Mouse (Mus musculus) liver (tissue): ENCODE measurements around the gene Mfng.

Experiments used
- DNase-seq: peaks from one replicate; pipeline ENCODE4 v3.0.0-alpha.2; 2020; ENCODE audit warnings: mixed read lengths

Gene Mfng

GRCm38 (mm10) chr15:78773290-78773729 lies at the start of gene Mfng:
TSS of gene Mfng (minus strand) at chr15:78773475.
- peak; percentile 85 for DNase-seq

- DNase-seq: no peak
Observed at GRCm38 (mm10) chr15:78816074-78816391, 42.8 kb upstream of the Mfng start.

GRCm38 (mm10) chr15:78815314-78816073 lies 42.2 kb upstream of the Mfng start:
- no peak for DNase-seq

GRCm38 (mm10) chr15:78813603-78814002 lies 40.3 kb upstream of the Mfng start:
- no peak for DNase-seq

GRCm38 (mm10) chr15:78810146-78810545 lies 36.9 kb upstream of the Mfng start:
- DNase-seq: no peak

- DNase-seq: no peak
Observed at GRCm38 (mm10) chr15:78809739-78810138, 36.5 kb upstream of the Mfng start.

- DNase-seq: no peak
Observed at GRCm38 (mm10) chr15:78808980-78809379, 35.7 kb upstream of the Mfng start.

- no peak for DNase-seq
Observed at GRCm38 (mm10) chr15:78807141-78807540, 33.9 kb upstream of the Mfng start.

GRCm38 (mm10) chr15:78806614-78807013 lies 33.3 kb upstream of the Mfng start:
- DNase-seq: no peak

- no peak for DNase-seq
Observed at GRCm38 (mm10) chr15:78805351-78805750, 32.1 kb upstream of the Mfng start.

GRCm38 (mm10) chr15:78804326-78804725 lies 31.1 kb upstream of the Mfng start:
- DNase-seq: no peak

GRCm38 (mm10) chr15:78803499-78803900 lies 30.2 kb upstream of the Mfng start:
- DNase-seq: no peak

GRCm38 (mm10) chr15:78802776-78803391 lies 29.6 kb upstream of the Mfng start, which contains the start of gene Card10:
TSS of gene Card10 (minus strand) at chr15:78803042.
- peak; percentile 54 for DNase-seq

GRCm38 (mm10) chr15:78801971-78802741 lies 28.9 kb upstream of the Mfng start:
- DNase-seq: no peak

- no peak for DNase-seq
Observed at GRCm38 (mm10) chr15:78801571-78801970, 28.3 kb upstream of the Mfng start.

GRCm38 (mm10) chr15:78799029-78799428 lies 25.8 kb upstream of the Mfng start:
- no peak for DNase-seq

- DNase-seq: no peak
Observed at GRCm38 (mm10) chr15:78797060-78797329, 23.7 kb upstream of the Mfng start.

GRCm38 (mm10) chr15:78796196-78797059 lies 23.2 kb upstream of the Mfng start:
- DNase-seq: no peak

- DNase-seq: no peak
Observed at GRCm38 (mm10) chr15:78790990-78791389, 17.7 kb upstream of the Mfng start.

GRCm38 (mm10) chr15:78790451-78790850 lies 17.2 kb upstream of the Mfng start:
- peak; percentile 49 for DNase-seq

- no peak for DNase-seq
Observed at GRCm38 (mm10) chr15:78789721-78790323, 16.5 kb upstream of the Mfng start.

GRCm38 (mm10) chr15:78788042-78788441 lies 14.8 kb upstream of the Mfng start:
- DNase-seq: no peak
